Mouse (Mus musculus) effector memory CD4-positive, alpha-beta T cell, adult 5 months (primary cell): ENCODE measurements around the gene Eml5. TPM values are rescaled to one million over a fixed set of nuclear protein-coding genes. Genes with fewer than 3 reads are reported as not detected.

Experiments used
- polyA plus RNA-seq: library from polyadenylated mRNA; unstranded; fragments of 100-300 nt; shearing (Covaris generic); gene quantifications from one replicate; pipeline ENCODE4 v1.2.1, GENCODE M21; 2017

The Eml5 gene
- polyA plus RNA-seq = 13.7 TPM

DNA sequence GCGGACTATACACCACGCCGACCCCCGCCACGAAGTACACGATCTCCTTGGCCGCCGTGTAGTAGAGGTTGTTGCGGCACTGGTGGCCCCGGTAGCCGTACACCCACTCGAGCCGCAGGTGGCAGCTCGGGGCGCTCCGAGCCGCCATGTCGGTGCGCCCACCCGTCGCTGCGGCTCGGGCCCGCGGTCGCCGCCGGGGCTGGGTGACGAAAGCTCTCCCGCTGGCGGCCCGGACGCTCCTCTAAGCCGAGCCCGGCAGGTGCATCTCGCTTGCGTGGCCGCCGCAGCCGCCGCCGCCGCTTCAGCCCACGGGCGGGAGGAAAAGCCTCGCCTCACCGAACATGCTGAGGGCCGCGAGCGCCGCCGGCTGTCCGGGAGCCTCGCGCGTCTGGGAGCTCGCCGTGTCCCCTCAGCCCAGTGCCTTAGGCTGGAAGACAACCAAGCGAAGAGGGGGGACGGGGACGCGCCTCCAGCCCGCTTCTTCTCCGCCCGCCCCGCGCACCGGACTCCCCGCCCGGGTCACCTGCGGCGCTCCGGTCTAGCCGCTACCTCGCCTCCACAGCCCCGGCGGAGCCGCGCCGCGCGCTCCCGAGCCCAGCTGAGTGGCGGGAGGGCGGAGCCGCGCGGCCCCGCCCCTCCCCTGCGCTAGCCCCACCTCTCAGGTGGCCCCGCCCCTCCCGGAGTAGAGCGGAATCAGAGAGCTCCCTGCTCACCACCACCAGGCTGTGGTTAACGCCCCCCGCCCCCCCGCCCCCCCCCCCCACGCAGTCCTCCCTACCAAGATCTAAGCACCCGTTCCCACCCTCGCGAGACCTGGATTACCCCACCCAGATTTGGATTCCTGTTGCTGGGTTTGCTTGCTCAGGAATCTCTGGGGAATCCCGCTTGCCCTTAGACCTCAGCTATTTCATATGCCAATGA, at the start of gene Eml5:
Gene Eml5 (minus strand): TSS at position 604 of the 921 bp plus-strand sequence.

DNA sequence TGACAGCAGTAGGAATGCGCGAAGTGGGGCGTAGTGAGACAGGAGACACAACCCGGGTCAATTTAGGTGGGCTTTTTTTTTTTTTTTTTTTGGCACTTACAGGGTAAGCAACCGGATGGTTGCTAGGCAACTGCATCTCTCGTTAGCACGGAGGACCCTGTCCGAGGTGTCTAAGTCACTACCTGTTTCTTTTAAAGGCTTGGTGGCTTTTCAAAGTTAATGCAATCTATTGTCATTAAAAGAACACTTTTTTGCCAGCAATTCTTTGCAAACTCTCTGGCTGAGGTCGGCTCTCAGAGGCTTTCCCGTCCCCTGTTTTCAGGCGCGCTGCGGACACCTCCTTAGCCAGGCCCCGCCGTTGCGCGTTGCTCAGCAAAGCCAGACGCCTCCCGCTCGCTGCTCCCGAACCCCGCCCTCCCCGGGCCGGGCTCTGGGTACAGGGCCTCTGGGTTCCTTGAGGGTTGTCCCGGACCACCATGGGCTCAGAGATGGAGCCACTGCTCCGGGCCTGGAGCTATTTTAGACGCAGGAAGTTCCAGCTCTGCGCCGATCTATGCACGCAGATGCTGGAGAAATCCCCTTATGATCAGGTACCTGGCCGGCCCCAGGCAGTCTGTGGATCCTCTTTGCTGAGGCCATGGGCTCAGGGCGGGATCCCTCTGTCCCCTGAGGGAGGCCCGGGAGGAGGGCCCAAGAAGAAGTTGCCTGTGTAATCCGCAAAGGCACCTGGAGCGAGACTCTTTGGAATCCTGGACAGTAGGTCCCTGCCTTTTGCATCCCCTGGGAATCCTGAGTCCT, 19.1 kb upstream of the Eml5 start, which contains the start of gene Ttc8:
Gene Ttc8 (plus strand): TSS at position 381 of the 798 bp plus-strand sequence.

DNA sequence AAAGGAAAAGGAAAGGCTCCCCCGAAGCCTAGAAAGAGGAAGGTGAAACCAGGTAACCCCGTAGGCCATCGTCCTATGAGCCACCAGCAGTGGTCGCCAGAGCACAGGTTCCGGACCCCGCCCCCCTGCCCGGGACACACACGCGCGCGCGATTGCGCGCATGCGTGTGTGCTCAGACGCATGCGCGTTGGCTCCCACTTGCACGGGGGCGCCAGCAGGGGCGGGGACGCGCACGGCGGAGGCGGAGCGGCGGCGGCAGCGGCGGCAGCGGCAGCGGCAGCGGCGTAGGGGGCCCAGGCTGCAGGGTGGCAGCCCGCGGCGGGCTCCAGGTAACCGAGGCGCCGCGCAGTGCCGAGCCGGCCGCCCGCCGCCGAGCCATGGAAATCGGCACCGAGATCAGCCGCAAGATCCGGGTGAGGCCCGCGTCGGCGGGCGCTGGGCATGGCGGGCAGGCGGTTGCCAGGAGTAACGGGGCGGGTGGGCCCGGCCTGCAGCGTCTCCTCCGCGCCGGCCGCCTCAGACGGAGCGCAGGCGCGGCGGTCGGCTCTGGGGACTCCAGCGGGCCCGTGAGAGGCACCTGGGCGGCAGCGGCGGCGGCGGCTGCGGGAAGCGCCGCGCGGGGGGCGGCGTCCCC, 154.4 kb downstream of the Eml5 start, which contains the start of gene Zc3h14:
Gene Zc3h14 (plus strand): TSS at position 219 of the 634 bp plus-strand sequence.

DNA sequence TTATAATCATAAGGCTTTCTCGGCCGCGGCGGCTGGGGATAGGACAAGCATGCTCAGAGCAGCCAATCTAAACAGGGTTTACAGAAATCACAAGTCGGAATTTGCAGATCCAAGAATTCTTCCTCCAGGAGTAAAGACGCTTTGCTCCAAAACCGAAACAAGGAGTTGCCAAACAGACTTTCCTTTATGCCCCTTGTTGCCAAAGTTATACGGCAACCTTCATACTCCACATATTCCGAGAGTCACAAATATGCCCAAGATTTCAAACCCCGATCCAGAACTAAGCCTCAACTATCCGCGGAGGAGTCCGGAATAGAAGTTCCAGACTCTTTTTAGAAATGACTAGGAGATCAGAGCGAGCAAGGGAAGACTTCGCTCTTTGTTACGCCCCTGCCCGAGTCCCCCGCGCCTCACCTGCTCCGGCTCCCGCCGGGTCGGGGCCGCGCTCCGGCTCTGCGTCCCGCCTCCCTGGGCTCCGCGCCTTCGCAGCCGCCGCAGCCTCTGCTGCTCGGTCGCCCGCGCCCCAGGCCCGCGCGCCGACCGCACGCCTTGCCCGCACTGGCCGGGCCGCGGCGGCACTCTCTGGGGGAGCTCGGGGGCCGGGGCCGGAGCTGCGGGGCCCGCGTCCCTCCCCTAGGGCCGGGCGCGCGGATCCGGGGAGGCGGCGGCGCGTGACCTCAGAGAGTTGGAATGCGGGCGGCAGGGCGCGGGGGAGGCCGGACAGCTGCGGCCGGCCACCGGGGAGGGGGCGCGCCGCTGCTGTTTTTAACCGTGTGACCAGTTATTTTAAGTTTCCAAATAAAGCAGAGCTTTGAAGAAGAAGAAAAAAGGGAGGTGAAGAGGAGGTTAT, 164.1 kb downstream of the Eml5 start, which contains the start of gene Ptpn21:
Gene Ptpn21 (minus strand): TSS at position 455 of the 850 bp plus-strand sequence.

Other genes starting within 250 kb of the Eml5 start
- gene Ptpn21, start 164.1 kb downstream of the Eml5 start, polyA plus RNA-seq = 3.1 TPM
- gene Zc3h14, start 154.5 kb downstream of the Eml5 start, polyA plus RNA-seq = 115 TPM
- gene Ttc8, start 19.1 kb upstream of the Eml5 start, polyA plus RNA-seq = 3.7 TPM